Mouse (Mus musculus) hindbrain, embryonic 16.5 days (tissue): ENCODE measurements around the gene Samd4. TPM values are rescaled to one million over a fixed set of nuclear protein-coding genes. Genes with fewer than 3 reads are reported as not detected.
A peak's percentile ranks its signal among the peaks of the same experiment; 100 is the strongest.

Experiments
- ATAC-seq: fragments of 200-750 bp; cut with Nextera tagmentation; 2 replicates; pipeline ENCODE4 v1.8.0; 2017; ENCODE audit warnings: moderate TSS enrichment, moderate library complexity
- H3K27ac ChIP-seq: fragments of 300-500 bp; sonication (generic); 2 replicates; pipeline ENCODE4 v1.5.1; 2014; ENCODE audit warnings: low read depth, mild to moderate bottlenecking, control low read depth, low read length, moderate library complexity
- H3K27me3 ChIP-seq: fragments of 300-500 bp; sonication (generic); replicated peaks from 2 replicates; pipeline ENCODE4 v1.6.1; 2014; ENCODE audit warnings: low read length; ENCODE audit not compliant: control insufficient read depth, insufficient read depth
- H3K36me3 ChIP-seq: fragments of 300-500 bp; sonication (generic); 2 replicates; pipeline ENCODE4 v1.6.1; 2014; ENCODE audit warnings: mild to moderate bottlenecking, low read length, moderate library complexity, mixed read lengths; ENCODE audit not compliant: control insufficient read depth, insufficient read depth
- H3K4me1 ChIP-seq: fragments of 300-500 bp; sonication (generic); 2 replicates; pipeline ENCODE4 v1.6.1; 2014; ENCODE audit warnings: low read depth, low read length; ENCODE audit not compliant: control insufficient read depth, insufficient read depth
- H3K4me2 ChIP-seq: fragments of 300-500 bp; sonication (generic); 2 replicates; pipeline ENCODE4 v1.6.1; 2014; ENCODE audit warnings: mild to moderate bottlenecking, low read length, control low read depth, moderate library complexity
- H3K4me3 ChIP-seq: fragments of 300-500 bp; sonication (generic); 2 replicates; pipeline ENCODE4 v1.5.1; 2014; ENCODE audit warnings: mild to moderate bottlenecking, low read length, control low read depth, moderate library complexity
- H3K9ac ChIP-seq: fragments of 300-500 bp; sonication (generic); 2 replicates; pipeline ENCODE4 v1.6.1; 2014; ENCODE audit warnings: low read depth, mild to moderate bottlenecking, control low read depth, low read length, moderate library complexity
- H3K9me3 ChIP-seq: fragments of 300-500 bp; sonication (generic); 2 replicates; pipeline ENCODE4 v1.6.1; 2014; ENCODE audit warnings: mild to moderate bottlenecking, low read length, moderate library complexity; ENCODE audit not compliant: control insufficient read depth
- WGBS: fragments of 180-500 bp; shearing (Covaris S2); extraction: QIAGEN DNeasy Blood & Tissue Kit; methylation state at CpG from one replicate; pipeline ENCODE4 v1.1.7; 2014; 5-methylcytosine and 5-hydroxymethylcytosine counted together
- polyA plus RNA-seq: library from polyadenylated mRNA; unstranded; fragments of >200 nt; fragmentation: Nextera tagmentation; extraction: Ambion mirVana; gene quantifications from 2 replicates; pipeline ENCODE4 v1.2.1, GENCODE M21; 2015

Gene Samd4
- polyA plus RNA-seq, result 4.7 and 5.3 TPM in 2 replicates

GRCm38 (mm10) chr14:46882431-46883067 is at the start of gene Samd4:
TSS of gene Samd4 (plus strand) at chr14:46882854.
- Histone ChIP-seq H3K4me2 (peak within 1 kb of the TSS; percentile 84), H3K27ac (peak within 1 kb of the TSS; percentile 76), H3K36me3 (no peaks in the 10 kb centered on the region), H3K4me1 (peaks cover 10% of the 10 kb centered on the region), H3K27me3 (no peaks in the 10 kb centered on the region; the same call in 1 of the 2 replicates), H3K9ac (peak within 1 kb of the TSS; percentile 80), H3K4me3 (peak within 1 kb of the TSS; percentile 68), H3K9me3 (no peaks in the 10 kb centered on the region)
- ATAC-seq, result peak; percentile 57
- WGBS, result under 1% methylated on average over 54 of the region's 54 CpGs

- no peak overlapping the region for H3K4me3 ChIP-seq
- no peak overlapping the region for H3K27ac ChIP-seq
- no peak overlapping the region for H3K4me2 ChIP-seq
- H3K27me3 ChIP-seq, result no peaks in the 10 kb centered on the region
- no peaks in the 10 kb centered on the region for H3K4me1 ChIP-seq
- H3K36me3 ChIP-seq, result peaks cover 7% of the 10 kb centered on the region
- ATAC-seq, result no peak
- no peak overlapping the region for H3K9ac ChIP-seq
- 70% methylated on average over 4 of the region's 4 CpGs for WGBS
- H3K9me3 ChIP-seq, result no peaks in the 10 kb centered on the region
Observed at GRCm38 (mm10) chr14:46839326-46839725, 43.3 kb upstream of the Samd4 start.

GRCm38 (mm10) chr14:46845706-46846105 is 36.9 kb upstream of the Samd4 start:
- Histone ChIP-seq H3K4me3 (no peak overlapping the region), H3K27me3 (no peaks in the 10 kb centered on the region), H3K4me2 (no peak overlapping the region), H3K36me3 (peaks cover 7% of the 10 kb centered on the region), H3K27ac (no peak overlapping the region), H3K4me1 (no peaks in the 10 kb centered on the region), H3K9me3 (no peaks in the 10 kb centered on the region), H3K9ac (no peak overlapping the region)
- ATAC-seq, result no peak
- WGBS, result 90% methylated on average over 11 of the region's 11 CpGs

GRCm38 (mm10) chr14:46848063-46848590 is 34.5 kb upstream of the Samd4 start:
- Histone ChIP-seq H3K9me3 (no peaks in the 10 kb centered on the region), H3K4me1 (no peaks in the 10 kb centered on the region), H3K27ac (no peak overlapping the region), H3K4me2 (no peak overlapping the region), H3K9ac (no peak overlapping the region), H3K36me3 (peaks cover 2% of the 10 kb centered on the region; the same call in 1 of the 2 replicates), H3K4me3 (no peak overlapping the region), H3K27me3 (no peaks in the 10 kb centered on the region)
- 78% methylated on average over 4 of the region's 4 CpGs for WGBS
- ATAC-seq, result no peak

GRCm38 (mm10) chr14:46848736-46849135 is 33.9 kb upstream of the Samd4 start:
- Histone ChIP-seq H3K9ac (no peak overlapping the region), H3K36me3 (peaks cover 2% of the 10 kb centered on the region; the same call in 1 of the 2 replicates), H3K9me3 (no peaks in the 10 kb centered on the region), H3K27ac (no peak overlapping the region), H3K4me1 (no peaks in the 10 kb centered on the region), H3K4me2 (no peak overlapping the region), H3K4me3 (no peak overlapping the region), H3K27me3 (no peaks in the 10 kb centered on the region)
- ATAC-seq, result no peak
- 83% methylated on average over 5 of the region's 5 CpGs for WGBS

GRCm38 (mm10) chr14:46849769-46850168 is 32.9 kb upstream of the Samd4 start:
- ATAC-seq, result no peak
- Histone ChIP-seq H3K4me2 (no peak overlapping the region), H3K9ac (no peak overlapping the region), H3K27me3 (no peaks in the 10 kb centered on the region), H3K4me1 (no peaks in the 10 kb centered on the region), H3K27ac (no peak overlapping the region), H3K4me3 (no peak overlapping the region), H3K36me3 (peaks cover 2% of the 10 kb centered on the region; the same call in 1 of the 2 replicates), H3K9me3 (no peaks in the 10 kb centered on the region)
- 87% methylated on average over 1 of the region's 1 CpGs for WGBS

GRCm38 (mm10) chr14:46853677-46854076 is 29.0 kb upstream of the Samd4 start:
- Histone ChIP-seq H3K36me3 (peaks cover 2% of the 10 kb centered on the region; the same call in 1 of the 2 replicates), H3K4me2 (no peak overlapping the region), H3K27me3 (no peaks in the 10 kb centered on the region), H3K4me1 (no peaks in the 10 kb centered on the region), H3K4me3 (no peak overlapping the region), H3K27ac (no peak overlapping the region), H3K9ac (no peak overlapping the region), H3K9me3 (no peaks in the 10 kb centered on the region)
- no peak for ATAC-seq
- 87% methylated on average over 11 of the region's 11 CpGs for WGBS

GRCm38 (mm10) chr14:46862922-46863321 is 19.7 kb upstream of the Samd4 start:
- Histone ChIP-seq H3K27me3 (no peaks in the 10 kb centered on the region), H3K9me3 (no peaks in the 10 kb centered on the region), H3K9ac (no peak overlapping the region), H3K27ac (no peak overlapping the region), H3K4me3 (no peak overlapping the region), H3K4me2 (no peak overlapping the region), H3K4me1 (no peaks in the 10 kb centered on the region), H3K36me3 (no peaks in the 10 kb centered on the region)
- WGBS, result 94% methylated on average over 5 of the region's 5 CpGs
- ATAC-seq, result no peak

- H3K4me2 ChIP-seq, result no peak overlapping the region
Observed at GRCm38 (mm10) chr14:46880935-46881334, 1.7 kb upstream of the Samd4 start.

More at GRCm38 (mm10) chr14:46880935-46881334, 1.7 kb upstream of the Samd4 start:
- peaks cover 8% of the 10 kb centered on the region for H3K4me1 ChIP-seq
- H3K9me3 ChIP-seq, result no peaks in the 10 kb centered on the region
- WGBS, result 6% methylated on average over 10 of the region's 10 CpGs
- H3K27ac ChIP-seq, result no peak overlapping the region
- no peak overlapping the region for H3K9ac ChIP-seq
- no peaks in the 10 kb centered on the region for H3K36me3 ChIP-seq
- no peaks in the 10 kb centered on the region; the same call in 1 of the 2 replicates for H3K27me3 ChIP-seq
- no peak for ATAC-seq
- no peak overlapping the region for H3K4me3 ChIP-seq
